Mouse (Mus musculus) B cell, adult 2 months (primary cell): ENCODE data around the gene Olfr704.
"Not testable (repeated sequence)": the region's sequence is repeated elsewhere in the genome, so short reads cannot be mapped to it uniquely, and the experiment has no call there.

Experiments
- DNase-seq, 2 experiments: peaks; one replicate each; pipeline ENCODE4 v3.0.0; 2022

Gene Olfr704

GRCm38 (mm10) chr7:106862885-106863284, at the start of gene Olfr704:
Gene Olfr704 (plus strand): TSS chr7:106863185.
- DNase-seq = no peak

GRCm38 (mm10) chr7:106813829-106814228, 49.2 kb upstream of the Olfr704 start, which contains the start of gene Olfr701:
Gene Olfr701 (plus strand): TSS chr7:106814129.
- DNase-seq = no peak

GRCm38 (mm10) chr7:106815775-106816174, 47.2 kb upstream of the Olfr704 start:
- DNase-seq = peak; percentile 34 to 47

GRCm38 (mm10) chr7:106818414-106818813, 44.6 kb upstream of the Olfr704 start:
- no peak for DNase-seq

- no peak for DNase-seq
Observed at GRCm38 (mm10) chr7:106833793-106834192, 29.2 kb upstream of the Olfr704 start, which contains the start of gene Olfr702. Gene Olfr702 (minus strand): TSS chr7:106833893.

GRCm38 (mm10) chr7:106843060-106843459, 19.9 kb upstream of the Olfr704 start, which contains the start of gene Olfr703:
Gene Olfr703 (plus strand): TSS chr7:106843360.
- DNase-seq = no peak

- DNase-seq = no peak
Observed at GRCm38 (mm10) chr7:106876791-106877190, 13.8 kb downstream of the Olfr704 start, which contains the start of gene Olfr705. Gene Olfr705 (minus strand): TSS chr7:106876891.

GRCm38 (mm10) chr7:106888062-106888461, 25.1 kb downstream of the Olfr704 start, which contains the start of gene Olfr706:
Gene Olfr706 (minus strand): TSS chr7:106888162.
- no peak for DNase-seq

- not testable (repeated sequence) for DNase-seq
Observed at GRCm38 (mm10) chr7:106901141-106901540, 38.2 kb downstream of the Olfr704 start, which contains the start of gene Olfr707. Gene Olfr707 (minus strand): TSS chr7:106901241.

GRCm38 (mm10) chr7:106907676-106908075, 44.7 kb downstream of the Olfr704 start, which contains the start of gene Olfr1532-ps1:
Gene Olfr1532-ps1 (plus strand): TSS chr7:106908001.
- DNase-seq = no peak
